Mouse (Mus musculus) bone marrow, adult 2 months (tissue): ENCODE measurements at regions not wholly inside any gene's neighbourhood (a gene's known extent, or its start where the extent isn't known, plus 50 kb on each side); places are given as distances from the start of the nearest gene placed in this dataset.

Experiments used
- CTCF ChIP-seq: fragments of 200-500 bp; IDR thresholded peaks from 2 replicates; pipeline ENCODE4 v1.5.1; 2011; ENCODE audit warnings: low read length, control low read depth; ENCODE audit not compliant: control insufficient read depth, insufficient read depth
- POLR2A ChIP-seq: fragments of 200-500 bp; IDR thresholded peaks from 2 replicates; pipeline ENCODE4 v1.6.1; 2011; ENCODE audit warnings: low read depth, mild to moderate bottlenecking, control low read depth, low read length, borderline replicate concordance; ENCODE audit not compliant: control insufficient read depth

GRCm38 (mm10) chr5:141139361-141139912, 101.9 kb upstream of the Sdk1 start:
- no peak for TF ChIP-seq CTCF
- no peak for TF ChIP-seq POLR2A
